Mouse (Mus musculus): ENCODE results near the gene S100a1. TPM values are rescaled to one million over a fixed set of nuclear protein-coding genes. Genes with fewer than 3 reads are reported as not detected.

S100a1 gene
- total RNA-seq, 2 experiments from 2014 or later = 151 to 202 TPM

GRCm38 (mm10) chr3:90527291-90527873 lies 13.2 kb upstream of the S100a1 start:
- Histone ChIP-seq H3K27ac (no peak overlapping the region), H3K4me3 (no peak overlapping the region)
- TF ChIP-seq CTCF (IDR thresholded peaks at IDR 0.05) = no peak
- intact Hi-C loops (cut with DNase I) = loop anchor here (5.0 to 10.0 kb wide), 2 partner anchors 57 to 90 kb away; no protein-coding TSS in a partner anchor
- DNase-seq = no peak

- intact Hi-C loops (cut with DNase I) = loop anchor here (5.0 to 10.0 kb wide), 2 partner anchors 58 to 91 kb away; no protein-coding TSS in a partner anchor
- TF ChIP-seq CTCF (IDR thresholded peaks at IDR 0.05) = no peak
- Histone ChIP-seq H3K4me3 (no peak within 1 kb of the TSS), H3K27ac (peak within 1 kb of the TSS; percentile 66)
- DNase-seq = peak; percentile 56
These were observed 12.4 kb upstream of the S100a1 start, which contains the start of gene S100a14 for GRCm38 (mm10) chr3:90526580-90526979. Gene S100a14 (plus strand): TSS chr3:90526856.

DNA sequence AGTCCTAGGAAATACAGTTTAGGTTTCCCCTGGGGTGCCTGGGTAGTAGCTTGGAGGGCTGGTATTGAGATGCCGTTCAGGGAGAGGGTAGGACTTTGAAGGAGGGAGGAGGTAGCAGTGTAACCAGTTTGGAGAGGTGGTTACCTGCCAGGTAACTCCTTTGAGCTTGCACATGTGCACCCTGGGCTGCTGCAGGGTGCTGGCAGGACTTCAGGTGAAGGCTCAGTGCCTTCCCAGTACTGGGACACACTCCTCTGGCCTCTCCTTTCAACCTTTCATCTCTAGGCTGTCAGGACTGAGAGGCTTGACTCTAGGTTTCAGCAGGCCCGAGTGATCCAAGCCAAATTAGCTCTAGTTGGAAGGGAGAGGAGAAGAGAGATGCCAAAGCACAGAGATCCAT lies 11.9 kb upstream of the S100a1 start:
- no peak for DNase-seq
- H3K27ac ChIP-seq = peak overlapping the region; percentile 66
- no peak overlapping the region for H3K4me3 ChIP-seq
- no peak for TF ChIP-seq CTCF (IDR thresholded peaks at IDR 0.05)
- intact Hi-C loops (cut with DNase I) = loop anchor here (5.0 to 10.0 kb wide), 2 partner anchors 59 to 91 kb away; no protein-coding TSS in a partner anchor

DNA sequence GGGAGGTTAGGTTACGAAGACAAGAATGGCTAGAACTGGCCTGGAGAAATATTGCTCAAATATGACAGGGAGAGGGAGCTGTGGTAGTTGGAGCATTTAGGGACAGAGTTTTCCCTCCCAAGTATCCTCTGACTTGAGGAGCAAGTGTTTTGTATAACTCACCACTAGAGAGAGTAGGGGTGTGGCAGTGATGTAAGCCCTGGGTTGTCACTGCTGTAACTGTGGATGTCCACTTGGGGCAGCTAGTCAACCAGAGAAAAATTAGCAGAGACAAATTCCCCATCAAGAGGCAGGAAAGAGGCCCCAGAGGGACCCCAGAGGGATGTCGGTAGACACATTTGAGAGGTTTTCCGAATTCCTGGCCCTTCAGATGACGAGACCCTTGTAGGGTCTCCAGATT lies 11.2 kb upstream of the S100a1 start:
- intact Hi-C loops (cut with DNase I) = loop anchor here (5.0 to 10.0 kb wide), 2 partner anchors 59 to 92 kb away; no protein-coding TSS in a partner anchor
- Histone ChIP-seq H3K4me3 (no peak overlapping the region), H3K27ac (peak overlapping the region; percentile 66)
- peak; percentile 60 for DNase-seq
- peak; percentile 84 for TF ChIP-seq CTCF (IDR thresholded peaks at IDR 0.05)

DNA sequence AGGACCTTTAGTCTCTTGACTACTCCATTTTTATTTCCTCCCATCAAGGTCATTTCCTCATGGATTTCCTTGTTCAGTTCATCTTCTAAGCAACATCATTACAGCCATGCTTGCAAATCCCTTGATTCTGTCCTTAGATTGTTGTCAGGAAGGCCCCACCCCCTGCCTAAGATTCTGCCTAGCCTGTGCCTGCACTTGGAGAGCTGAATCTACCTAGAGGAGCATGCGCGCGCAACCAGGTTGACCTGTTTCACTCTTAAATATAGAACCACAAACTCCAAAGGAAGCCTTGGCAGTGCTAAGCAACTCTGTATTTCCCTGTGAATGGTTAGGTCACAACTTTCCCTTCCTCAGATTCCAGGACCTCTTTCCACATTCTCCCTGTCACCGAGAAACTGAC lies 3.5 kb upstream of the S100a1 start:
- intact Hi-C loops (cut with DNase I) = no loop called here
- no peak for DNase-seq
- no peak for TF ChIP-seq CTCF (IDR thresholded peaks at IDR 0.05)
- no peak overlapping the region; the same call in 1 of the 2 replicates for H3K27ac ChIP-seq
- H3K4me3 ChIP-seq = no peak overlapping the region

- intact Hi-C loops (cut with DNase I) = no loop called here
- DNase-seq = no peak
- H3K4me3 ChIP-seq = peak overlapping the region; percentile 74
- peak overlapping the region; percentile 91 for H3K27ac ChIP-seq
- no peak for TF ChIP-seq CTCF (IDR thresholded peaks at IDR 0.05)
These were observed 1.6 kb upstream of the S100a1 start for GRCm38 (mm10) chr3:90515789-90516188.

GRCm38 (mm10) chr3:90515242-90515641 lies 1.1 kb upstream of the S100a1 start:
- peak overlapping the region; percentile 91 for H3K27ac ChIP-seq
- peak; percentile 72 for DNase-seq
- TF ChIP-seq CTCF (IDR thresholded peaks at IDR 0.05) = no peak
- intact Hi-C loops (cut with DNase I) = no loop called here
- peak overlapping the region; percentile 74 for H3K4me3 ChIP-seq

DNA sequence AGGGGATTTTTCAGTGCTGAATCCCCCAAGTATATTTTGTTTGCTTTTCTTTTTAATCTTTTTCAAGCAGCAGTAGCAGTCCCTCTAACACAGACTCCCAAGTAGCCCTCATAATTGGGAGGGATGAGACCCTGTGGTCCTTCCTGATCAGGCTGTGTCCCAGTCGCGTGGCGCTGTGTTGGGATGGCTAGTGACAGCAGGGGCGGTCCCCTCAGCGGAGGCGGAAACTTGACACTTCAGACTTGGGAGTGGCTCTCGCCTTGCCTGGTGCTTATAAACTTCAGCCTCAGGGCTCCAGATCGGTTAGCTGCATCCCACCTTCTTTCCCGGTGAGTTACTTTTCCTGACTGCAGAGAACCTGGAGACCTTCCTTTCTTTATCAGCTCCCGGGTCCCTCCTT lies 499 bp upstream of the S100a1 start:
- intact Hi-C loops (cut with DNase I) = loop anchor here (5.0 kb wide), 1 partner anchor 103 kb away; no protein-coding TSS in a partner anchor
- peak; percentile 88 for DNase-seq
- peak overlapping the region; percentile 74 for H3K4me3 ChIP-seq
- no peak for TF ChIP-seq CTCF (IDR thresholded peaks at IDR 0.05)
- peak overlapping the region; percentile 91 for H3K27ac ChIP-seq

- intact Hi-C loops (cut with DNase I) = loop anchor here (5.0 kb wide), 1 partner anchor 104 kb away; no protein-coding TSS in a partner anchor
- no peak for DNase-seq
- no peak for TF ChIP-seq CTCF (IDR thresholded peaks at IDR 0.05)
- Histone ChIP-seq H3K4me3 (peak overlapping the region; percentile 74), H3K27ac (peak overlapping the region; percentile 91)
These were observed 1.1 kb downstream of the S100a1 start for GRCm38 (mm10) chr3:90512948-90513642.

- peak overlapping the region; percentile 74; the same call in 1 of the 2 replicates for H3K4me3 ChIP-seq
- DNase-seq = no peak
- no peak for TF ChIP-seq CTCF (IDR thresholded peaks at IDR 0.05)
- intact Hi-C loops (cut with DNase I) = loop anchor here (5.0 kb wide), 1 partner anchor 105 kb away; no protein-coding TSS in a partner anchor
- peak overlapping the region; percentile 91 for H3K27ac ChIP-seq
These were observed 1.9 kb downstream of the S100a1 start for GRCm38 (mm10) chr3:90512276-90512675.

DNA sequence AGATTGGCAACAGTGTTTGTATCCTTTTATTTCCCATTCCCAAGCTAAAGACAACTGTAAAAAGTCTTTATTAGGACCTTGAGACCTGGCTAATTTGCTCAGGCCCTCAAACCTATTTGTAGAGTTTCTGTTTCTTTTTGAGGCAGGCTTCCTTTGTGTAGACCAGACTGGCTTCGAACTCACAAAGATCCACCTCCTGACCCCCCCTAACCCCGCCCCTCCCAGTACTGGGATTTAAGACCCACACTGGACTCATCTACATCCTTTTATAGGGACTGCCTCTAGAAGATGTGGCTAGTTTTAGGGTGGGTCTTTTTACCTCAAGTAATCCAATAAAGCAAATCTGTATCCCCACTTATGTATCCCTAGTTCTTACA lies 4.5 kb downstream of the S100a1 start:
- intact Hi-C loops (cut with DNase I) = loop anchor here (2.0 to 5.0 kb wide), 2 partner anchors 19 to 108 kb away; partner anchors contain the start of gene Snapin

GRCm38 (mm10) chr3:90508950-90509746 lies 5.0 kb downstream of the S100a1 start, which contains the start of gene Chtop:
Gene Chtop (minus strand): TSS chr3:90509498.
- no peak for TF ChIP-seq CTCF (IDR thresholded peaks at IDR 0.05)
- Histone ChIP-seq H3K27ac (peak within 1 kb of the TSS; percentile 100), H3K4me3 (peak within 1 kb of the TSS; percentile 87)
- DNase-seq = peak; percentile 100
- intact Hi-C loops (cut with DNase I) = loop anchor here (2.0 kb wide), 1 partner anchor 18 kb away; the partner anchor contains the start of gene Snapin

More for the DNA sequence above, 4.5 kb downstream of the S100a1 start:
- DNase-seq = no peak
- H3K27ac ChIP-seq = peak overlapping the region; percentile 100
- TF ChIP-seq CTCF (IDR thresholded peaks at IDR 0.05) = no peak
- peak overlapping the region; percentile 87 for H3K4me3 ChIP-seq

Data from gastrocnemius, adult 2 months (tissue).